Mouse (Mus musculus) heart, adult 2 months (tissue): ENCODE measurements around the gene Phlda2. TPM values are rescaled to one million over a fixed set of nuclear protein-coding genes. Genes with fewer than 3 reads are reported as not detected.

ENCODE experiments used
- DNase-seq, 2 experiments: peaks; one replicate each; pipeline ENCODE4 v3.0.0; 2021
- H3K27ac ChIP-seq: fragments of 200-600 bp; 2 replicates; pipeline ENCODE4 v1.8.1; 2022
- H3K27me3 ChIP-seq: fragments of 200-500 bp; 2 replicates; pipeline ENCODE4 v1.6.1; 2012; ENCODE audit warnings: mild to moderate bottlenecking, low read length, inconsistent platforms, mixed read lengths; ENCODE audit not compliant: control insufficient read depth, insufficient read depth
- H3K36me3 ChIP-seq: fragments of 200-500 bp; 2 replicates; pipeline ENCODE4 v1.6.1; 2012; ENCODE audit warnings: low read length, inconsistent platforms; ENCODE audit not compliant: control insufficient read depth, insufficient read depth
- H3K4me1 ChIP-seq: fragments of 200-500 bp; 2 replicates; pipeline ENCODE4 v1.6.1; 2011; ENCODE audit warnings: low read length; ENCODE audit not compliant: control insufficient read depth, insufficient read depth
- H3K4me3 ChIP-seq: fragments of 200-600 bp; 2 replicates; pipeline ENCODE4 v1.8.1; 2022
- H3K79me2 ChIP-seq: fragments of 200-500 bp; replicated peaks from 2 replicates; pipeline ENCODE4 v1.6.1; 2012; ENCODE audit warnings: mild to moderate bottlenecking, inconsistent platforms, low read length, moderate library complexity, mixed read lengths; ENCODE audit not compliant: control insufficient read depth, insufficient read depth
- H3K9ac ChIP-seq: fragments of 200-500 bp; 2 replicates; pipeline ENCODE4 v1.6.1; 2012; ENCODE audit warnings: low read depth, mild to moderate bottlenecking, control low read depth, inconsistent platforms, low read length, mixed read lengths
- CTCF ChIP-seq: fragments of 200-600 bp; IDR thresholded peaks from 2 replicates; pipeline ENCODE4 v1.8.1; 2022; ENCODE audit warnings: antibody characterized with exemption, mild to moderate bottlenecking, moderate library complexity
- EP300 ChIP-seq: fragments of 200-500 bp; IDR thresholded peaks from 2 replicates; pipeline ENCODE4 v1.6.1; 2011; ENCODE audit warnings: low read depth, low read length, control low read depth; ENCODE audit not compliant: insufficient read depth
- POLR2A ChIP-seq: fragments of 200-500 bp; IDR thresholded peaks from 2 replicates; pipeline ENCODE4 v1.6.1; 2011; ENCODE audit warnings: mild to moderate bottlenecking, low read depth, low read length, control low read depth; ENCODE audit not compliant: insufficient read depth
- WGBS: fragments of 180-500 bp; shearing (Covaris S2); methylation state at CpG from one replicate; pipeline ENCODE4 v1.1.7; 2018; 5-methylcytosine and 5-hydroxymethylcytosine counted together
- intact Hi-C: fragments of 180-260 bp; cut with DNase I; formaldehyde crosslinking; loops from one replicate; pipeline ENCODE4 v1.15.1; 2025
- polyA plus RNA-seq: library from polyadenylated mRNA; depleted of rRNA; stranded (reverse); fragments of >200 nt; gene quantifications from 2 replicates; pipeline ENCODE4 v1.2.3, GENCODE M21; 2012
- total RNA-seq, 2 experiments: library from RNA; stranded (reverse); gene quantifications; 2 replicates each; pipeline ENCODE4 v1.2.3; 2021

The Phlda2 gene
- total and polyA plus RNA-seq, 3 experiments, result not detected

GRCm38 (mm10) chr7:143463865-143464415 is 39.0 kb downstream of the Phlda2 start:
- peak; percentile 80 to 90 for DNase-seq
- Histone ChIP-seq H3K4me1 (no peaks in the 10 kb centered on the region; the same call in 1 of the 2 replicates), H3K27me3 (0 out of 2 replicates have a peak, but pooled peaks cover 2% of the 10 kb centered on the region), H3K79me2 (no peaks in the 10 kb centered on the region), H3K4me3 (no peak overlapping the region), H3K36me3 (no peaks in the 10 kb centered on the region), H3K9ac (no peak overlapping the region), H3K27ac (no peak overlapping the region)
- 24% methylated on average over 11 of the region's 11 CpGs for WGBS
- 0 out of 2 replicates have a peak, but pooled peaks have one; percentile 67 for TF ChIP-seq EP300
- TF ChIP-seq POLR2A, result no peak
- TF ChIP-seq CTCF, result peak; percentile 99
- intact Hi-C loops, result loop anchor here (5.0 to 10.0 kb wide), 2 partner anchors 167 to 569 kb away; no protein-coding TSS in a partner anchor

DNA sequence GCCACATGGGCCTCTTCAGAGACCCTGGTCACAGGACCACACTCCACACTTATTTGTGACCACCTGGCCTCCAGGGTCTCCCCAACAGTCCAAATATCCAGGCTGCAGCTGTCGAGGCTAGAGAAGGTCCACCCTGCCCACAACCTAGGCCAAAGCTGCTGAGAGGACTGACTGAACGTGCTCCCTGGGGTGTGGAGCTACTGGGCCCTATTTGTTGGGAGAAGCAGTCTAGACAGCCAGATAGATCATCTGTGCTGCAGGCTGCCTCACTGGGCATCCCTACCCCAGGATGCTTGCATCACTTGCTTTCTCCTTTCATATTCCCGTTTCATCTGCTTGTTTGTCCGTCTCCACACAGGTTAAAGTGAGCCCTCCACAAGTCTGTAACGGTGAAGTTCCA is 40.4 kb downstream of the Phlda2 start:
- no peaks in the 10 kb centered on the region for H3K79me2 ChIP-seq
- H3K36me3 ChIP-seq, result no peaks in the 10 kb centered on the region
- no peak for DNase-seq
- no peak overlapping the region for H3K27ac ChIP-seq
- intact Hi-C loops, result loop anchor here (5.0 to 10.0 kb wide), 2 partner anchors 165 to 568 kb away; no protein-coding TSS in a partner anchor
- no peaks in the 10 kb centered on the region; the same call in 1 of the 2 replicates for H3K4me1 ChIP-seq
- 0 out of 2 replicates have a peak, but pooled peaks cover 2% of the 10 kb centered on the region for H3K27me3 ChIP-seq
- WGBS, result 83% methylated on average over 5 of the region's 5 CpGs
- TF ChIP-seq EP300 (no peak), POLR2A (no peak), CTCF (no peak)
- no peak overlapping the region for H3K4me3 ChIP-seq
- H3K9ac ChIP-seq, result no peak overlapping the region

GRCm38 (mm10) chr7:143461920-143462319 is 41.0 kb downstream of the Phlda2 start:
- no peak for DNase-seq
- 61% methylated on average over 11 of the region's 11 CpGs for WGBS
- Histone ChIP-seq H3K9ac (no peak overlapping the region), H3K4me1 (no peaks in the 10 kb centered on the region; the same call in 1 of the 2 replicates), H3K27me3 (0 out of 2 replicates have a peak, but pooled peaks cover 2% of the 10 kb centered on the region), H3K4me3 (no peak overlapping the region), H3K27ac (no peak overlapping the region), H3K36me3 (no peaks in the 10 kb centered on the region), H3K79me2 (no peaks in the 10 kb centered on the region)
- intact Hi-C loops, result loop anchor here (2.0 to 10.0 kb wide), 3 partner anchors 53 to 567 kb away; no protein-coding TSS in a partner anchor
- TF ChIP-seq CTCF, result no peak
- no peak for TF ChIP-seq POLR2A
- TF ChIP-seq EP300, result no peak

- no peaks in the 10 kb centered on the region for H3K36me3 ChIP-seq
- 0 out of 2 replicates have a peak, but pooled peaks cover 2% of the 10 kb centered on the region for H3K27me3 ChIP-seq
- H3K9ac ChIP-seq, result peak overlapping the region; percentile 59
- no peaks in the 10 kb centered on the region for H3K79me2 ChIP-seq
- no peaks in the 10 kb centered on the region; the same call in 1 of the 2 replicates for H3K4me1 ChIP-seq
- no peak for TF ChIP-seq POLR2A
- no peak for TF ChIP-seq CTCF
- no peak for TF ChIP-seq EP300
- DNase-seq, result no peak
- 36% methylated on average over 15 of the region's 32 CpGs for WGBS
- H3K27ac ChIP-seq, result peak overlapping the region; percentile 2; the same call in 1 of the 2 replicates
- intact Hi-C loops, result loop anchor here (2.0 to 10.0 kb wide), 3 partner anchors 53 to 567 kb away; no protein-coding TSS in a partner anchor
- peak overlapping the region; percentile 28; the same call in 1 of the 2 replicates for H3K4me3 ChIP-seq
These were observed 41.6 kb downstream of the Phlda2 start for GRCm38 (mm10) chr7:143461294-143461870.

DNA sequence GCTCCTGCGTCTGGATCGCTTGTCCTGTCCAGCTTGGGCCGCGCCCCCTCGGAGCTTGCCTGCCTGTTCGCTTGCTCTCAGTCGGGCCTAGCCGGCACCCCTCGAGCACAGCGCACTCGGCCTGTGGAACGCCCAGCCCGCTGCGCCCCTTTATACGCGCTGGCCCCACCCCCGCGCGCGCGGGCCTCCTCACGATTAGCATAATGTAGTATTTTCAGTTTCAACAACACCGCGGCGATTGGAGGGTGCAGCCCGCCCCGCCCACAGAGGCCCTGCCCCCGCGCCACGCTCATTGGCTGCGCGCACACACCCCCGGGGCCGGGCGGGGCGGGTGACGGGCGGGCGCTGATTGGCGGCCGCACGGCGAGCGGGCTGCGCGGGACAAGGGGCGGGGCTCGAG is 42.1 kb downstream of the Phlda2 start, which contains the start of gene Cdkn1c:
Gene Cdkn1c (minus strand): TSS at position 177 of the 400 bp plus-strand sequence.
- TF ChIP-seq POLR2A (peak; percentile 96), EP300 (no peak)
- intact Hi-C loops, result loop anchor here (2.0 to 10.0 kb wide), 3 partner anchors 52 to 566 kb away; no protein-coding TSS in a partner anchor

More for the DNA sequence above, 42.1 kb downstream of the Phlda2 start, which contains the start of gene Cdkn1c:
- no peaks in the 10 kb centered on the region for H3K36me3 ChIP-seq
- DNase-seq, result peak; percentile 92 to 94
- peak within 1 kb of the TSS; percentile 75 for H3K4me3 ChIP-seq
- no peaks in the 10 kb centered on the region; the same call in 1 of the 2 replicates for H3K4me1 ChIP-seq
- 0 out of 2 replicates have a peak, but pooled peaks cover 2% of the 10 kb centered on the region for H3K27me3 ChIP-seq
- H3K27ac ChIP-seq, result peak within 1 kb of the TSS; percentile 73
- peak within 1 kb of the TSS; percentile 84 for H3K9ac ChIP-seq
- H3K79me2 ChIP-seq, result no peaks in the 10 kb centered on the region
- WGBS, result 29% methylated on average over 48 of the region's 48 CpGs
